Mouse (Mus musculus) limb, embryonic 13.5 days (tissue): Measurements from ENCODE around the gene Fasl. TPM values are rescaled to one million over a fixed set of nuclear protein-coding genes. Genes with fewer than 3 reads are reported as not detected.

Experiments
- ATAC-seq: fragments of 200-750 bp; cut with Nextera tagmentation; 2 replicates; pipeline ENCODE4 v1.8.0; 2017; ENCODE audit warnings: low read depth, moderate number of reproducible peaks, moderate TSS enrichment; ENCODE audit not compliant: low FRiP score
- H3K27ac ChIP-seq: fragments of 300-500 bp; sonication (generic); 2 replicates; pipeline ENCODE4 v1.5.1; 2015; ENCODE audit warnings: inconsistent platforms, mild to moderate bottlenecking, moderate library complexity
- H3K27me3 ChIP-seq: fragments of 300-500 bp; sonication (generic); 2 replicates; pipeline ENCODE4 v1.6.1; 2015; ENCODE audit warnings: mild to moderate bottlenecking, inconsistent platforms
- H3K36me3 ChIP-seq: fragments of 300-500 bp; sonication (generic); 2 replicates; pipeline ENCODE4 v1.6.1; 2015; ENCODE audit warnings: inconsistent platforms, mild to moderate bottlenecking, moderate library complexity
- H3K4me1 ChIP-seq: fragments of 300-500 bp; sonication (generic); 2 replicates; pipeline ENCODE4 v1.6.1; 2015; ENCODE audit warnings: inconsistent platforms
- H3K4me2 ChIP-seq: fragments of 300-500 bp; sonication (generic); replicated peaks from 2 replicates; pipeline ENCODE4 v1.6.1; 2015; ENCODE audit warnings: inconsistent platforms, mild to moderate bottlenecking, moderate library complexity
- H3K4me3 ChIP-seq: fragments of 300-500 bp; sonication (generic); 2 replicates; pipeline ENCODE4 v1.5.1; 2015; ENCODE audit warnings: moderate library complexity, mild to moderate bottlenecking, inconsistent platforms
- H3K9ac ChIP-seq: fragments of 300-500 bp; sonication (generic); 2 replicates; pipeline ENCODE4 v1.6.1; 2015; ENCODE audit warnings: mild to moderate bottlenecking, inconsistent platforms
- H3K9me3 ChIP-seq: fragments of 300-500 bp; sonication (generic); 2 replicates; pipeline ENCODE4 v1.6.1; 2016; ENCODE audit warnings: inconsistent platforms
- WGBS: fragments of 180-500 bp; shearing (Covaris S2); methylation state at CpG from one replicate; pipeline ENCODE4 v1.1.7; 2015; 5-methylcytosine and 5-hydroxymethylcytosine counted together
- polyA plus RNA-seq: library from polyadenylated mRNA; unstranded; fragments of >200 nt; fragmentation: Nextera tagmentation; extraction: Ambion mirVana; gene quantifications from 2 replicates; pipeline ENCODE4 v1.2.1, GENCODE M21; 2015

Gene Fasl
- not detected in 2 replicates for polyA plus RNA-seq

- Histone ChIP-seq H3K27me3 (no peaks in the 10 kb centered on the region), H3K4me3 (no peak within 1 kb of the TSS), H3K4me1 (no peaks in the 10 kb centered on the region), H3K27ac (no peak within 1 kb of the TSS), H3K9ac (no peak within 1 kb of the TSS), H3K36me3 (no peaks in the 10 kb centered on the region), H3K4me2 (no peak within 1 kb of the TSS), H3K9me3 (no peaks in the 10 kb centered on the region)
- no peak for ATAC-seq
- 71% methylated on average over 9 of the region's 9 CpGs for WGBS
Observed at GRCm38 (mm10) chr1:161788339-161788738, at the start of gene Fasl. Gene Fasl (minus strand): TSS chr1:161788495.

DNA sequence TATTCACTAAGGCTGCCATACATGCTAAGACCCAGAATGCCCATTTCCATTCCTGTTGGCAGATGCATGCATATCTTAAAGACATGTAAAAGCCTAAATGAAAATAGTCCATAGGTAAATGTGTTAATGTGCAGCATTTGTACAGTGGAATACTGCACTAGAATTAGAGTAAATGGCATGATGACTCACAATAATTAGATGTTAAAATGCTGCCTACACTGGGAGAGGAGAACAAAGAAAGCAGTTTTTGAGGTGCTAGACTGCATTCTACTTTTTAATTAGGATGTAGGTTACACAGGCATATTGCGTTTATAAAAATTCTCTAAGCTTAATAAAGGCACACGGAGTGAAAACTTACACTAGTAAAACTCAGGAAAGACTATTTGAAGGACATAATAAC, 38.4 kb upstream of the Fasl start:
- Histone ChIP-seq H3K9me3 (no peaks in the 10 kb centered on the region), H3K27ac (no peak overlapping the region), H3K36me3 (peaks cover 36% of the 10 kb centered on the region), H3K4me2 (no peak overlapping the region), H3K9ac (no peak overlapping the region), H3K4me1 (no peaks in the 10 kb centered on the region), H3K4me3 (no peak overlapping the region), H3K27me3 (no peaks in the 10 kb centered on the region)
- no peak for ATAC-seq
- 79% methylated on average over 2 of the region's 2 CpGs for WGBS

GRCm38 (mm10) chr1:161809428-161809827, 21.1 kb upstream of the Fasl start:
- Histone ChIP-seq H3K4me2 (no peak overlapping the region), H3K27me3 (no peaks in the 10 kb centered on the region), H3K27ac (no peak overlapping the region), H3K9ac (no peak overlapping the region), H3K4me1 (0 out of 2 replicates have a peak, but pooled peaks cover 2% of the 10 kb centered on the region), H3K36me3 (no peaks in the 10 kb centered on the region; the same call in 1 of the 2 replicates), H3K9me3 (no peaks in the 10 kb centered on the region), H3K4me3 (no peak overlapping the region)
- 81% methylated on average over 5 of the region's 5 CpGs for WGBS
- no peak for ATAC-seq

DNA sequence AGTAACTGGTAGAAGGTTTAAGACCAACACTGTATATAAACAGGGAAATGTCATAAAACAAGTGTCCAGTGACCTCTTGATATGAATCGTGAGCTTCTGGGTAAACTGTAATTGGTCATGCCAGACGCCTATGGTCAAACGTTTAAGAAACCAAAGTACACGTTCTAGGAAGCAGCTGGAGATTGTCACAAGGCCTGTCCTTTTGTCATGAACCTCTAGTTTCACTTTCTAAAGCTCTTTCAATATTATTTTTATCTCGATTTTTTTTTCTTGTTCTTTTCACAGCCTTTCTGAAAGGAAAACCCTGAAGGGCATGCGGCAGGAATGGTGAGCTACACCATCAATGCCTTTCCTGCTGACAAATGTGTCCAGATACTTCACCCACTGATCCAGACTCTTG, 20.7 kb upstream of the Fasl start:
- no peak overlapping the region for H3K9ac ChIP-seq
- H3K27ac ChIP-seq: no peak overlapping the region
- 0 out of 2 replicates have a peak, but pooled peaks cover 4% of the 10 kb centered on the region for H3K4me1 ChIP-seq
- WGBS: 81% methylated on average over 6 of the region's 6 CpGs
- no peaks in the 10 kb centered on the region for H3K27me3 ChIP-seq
- H3K4me2 ChIP-seq: no peak overlapping the region
- no peaks in the 10 kb centered on the region for H3K9me3 ChIP-seq
- H3K4me3 ChIP-seq: no peak overlapping the region
- H3K36me3 ChIP-seq: no peaks in the 10 kb centered on the region
- no peak for ATAC-seq

GRCm38 (mm10) chr1:161804541-161804971, 16.3 kb upstream of the Fasl start:
- Histone ChIP-seq H3K36me3 (no peaks in the 10 kb centered on the region), H3K9me3 (no peaks in the 10 kb centered on the region), H3K27ac (no peak overlapping the region), H3K4me2 (no peak overlapping the region), H3K4me3 (no peak overlapping the region), H3K27me3 (no peaks in the 10 kb centered on the region), H3K4me1 (0 out of 2 replicates have a peak, but pooled peaks cover 4% of the 10 kb centered on the region), H3K9ac (no peak overlapping the region)
- ATAC-seq: no peak
- WGBS: 65% methylated on average over 8 of the region's 8 CpGs

DNA sequence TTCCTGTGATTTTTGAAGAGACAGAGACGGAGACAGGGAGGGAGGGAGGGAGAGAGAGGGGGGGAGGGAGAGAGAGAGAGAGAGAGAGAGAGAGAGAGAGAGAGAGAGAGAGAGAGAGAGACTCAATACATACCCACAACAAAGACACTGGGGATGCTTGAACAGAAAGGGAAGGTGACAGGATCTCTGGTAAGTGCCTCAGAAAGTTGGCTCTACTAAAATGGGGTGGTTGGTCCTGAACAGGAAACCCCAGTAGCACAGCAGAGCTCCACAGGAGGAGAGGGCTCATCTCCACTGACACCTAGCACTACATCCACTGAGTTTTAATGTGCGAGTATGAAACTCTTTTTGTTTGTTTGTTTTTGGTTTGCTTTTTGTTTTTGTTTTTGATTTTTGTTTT, 13.0 kb upstream of the Fasl start:
- Histone ChIP-seq H3K9me3 (no peaks in the 10 kb centered on the region), H3K27me3 (no peaks in the 10 kb centered on the region), H3K27ac (no peak overlapping the region), H3K4me1 (0 out of 2 replicates have a peak, but pooled peaks cover 4% of the 10 kb centered on the region), H3K4me2 (no peak overlapping the region), H3K36me3 (no peaks in the 10 kb centered on the region), H3K4me3 (no peak overlapping the region), H3K9ac (no peak overlapping the region)
- 83% methylated on average over 2 of the region's 2 CpGs for WGBS
- ATAC-seq: no peak

DNA sequence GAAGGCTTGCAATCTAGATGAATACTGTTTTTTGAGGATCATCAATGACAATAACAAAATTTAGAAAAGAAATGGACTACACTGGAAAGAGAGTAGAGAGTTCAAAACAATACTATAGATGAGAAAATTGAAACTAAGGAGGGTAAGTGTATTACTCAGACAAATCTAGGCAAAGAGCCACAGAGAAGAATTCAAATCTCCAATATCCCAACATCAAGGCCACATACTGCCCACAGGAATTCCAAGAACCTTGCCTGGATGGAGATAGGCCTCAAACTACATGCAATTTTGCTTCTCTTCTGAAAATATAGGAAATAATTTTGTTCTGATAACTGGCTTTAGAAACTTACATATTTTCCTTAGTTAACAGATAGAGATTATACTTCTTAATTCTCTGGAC, 12.0 kb upstream of the Fasl start:
- H3K36me3 ChIP-seq: no peaks in the 10 kb centered on the region
- H3K4me1 ChIP-seq: 0 out of 2 replicates have a peak, but pooled peaks cover 4% of the 10 kb centered on the region
- no peak overlapping the region for H3K27ac ChIP-seq
- H3K4me2 ChIP-seq: no peak overlapping the region
- H3K4me3 ChIP-seq: no peak overlapping the region
- H3K27me3 ChIP-seq: no peaks in the 10 kb centered on the region
- H3K9ac ChIP-seq: no peak overlapping the region
- ATAC-seq: no peak
- H3K9me3 ChIP-seq: no peaks in the 10 kb centered on the region

- Histone ChIP-seq H3K27me3 (no peaks in the 10 kb centered on the region), H3K4me2 (no peak overlapping the region), H3K27ac (no peak overlapping the region), H3K4me3 (no peak overlapping the region), H3K4me1 (0 out of 2 replicates have a peak, but pooled peaks cover 4% of the 10 kb centered on the region), H3K9me3 (no peaks in the 10 kb centered on the region), H3K9ac (no peak overlapping the region), H3K36me3 (no peaks in the 10 kb centered on the region)
- no peak for ATAC-seq
Observed at GRCm38 (mm10) chr1:161799791-161800190, 11.5 kb upstream of the Fasl start.

DNA sequence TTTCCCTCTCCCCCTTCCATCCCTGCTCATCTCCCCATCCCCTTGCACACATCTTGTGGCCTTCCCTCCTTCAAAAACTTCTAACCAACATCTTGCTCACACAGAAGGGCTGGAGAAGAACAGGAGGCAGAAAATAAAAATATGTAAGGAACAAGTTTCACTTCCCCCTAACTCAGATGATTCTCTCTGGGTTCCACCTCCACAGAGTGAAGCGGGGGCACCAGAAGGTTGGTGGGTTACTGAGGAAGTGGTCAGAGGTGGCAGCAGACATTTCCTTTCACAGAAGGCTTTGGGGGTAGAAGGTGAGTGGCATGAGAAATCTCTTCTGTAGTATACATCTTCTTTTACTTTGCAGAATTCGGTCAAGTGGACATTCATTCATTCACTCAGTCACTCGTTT, 10.6 kb upstream of the Fasl start:
- Histone ChIP-seq H3K9ac (no peak overlapping the region), H3K4me3 (no peak overlapping the region), H3K27me3 (no peaks in the 10 kb centered on the region), H3K4me2 (no peak overlapping the region), H3K4me1 (no peaks in the 10 kb centered on the region), H3K27ac (no peak overlapping the region), H3K36me3 (no peaks in the 10 kb centered on the region), H3K9me3 (no peaks in the 10 kb centered on the region)
- WGBS: 89% methylated on average over 3 of the region's 3 CpGs
- ATAC-seq: no peak

DNA sequence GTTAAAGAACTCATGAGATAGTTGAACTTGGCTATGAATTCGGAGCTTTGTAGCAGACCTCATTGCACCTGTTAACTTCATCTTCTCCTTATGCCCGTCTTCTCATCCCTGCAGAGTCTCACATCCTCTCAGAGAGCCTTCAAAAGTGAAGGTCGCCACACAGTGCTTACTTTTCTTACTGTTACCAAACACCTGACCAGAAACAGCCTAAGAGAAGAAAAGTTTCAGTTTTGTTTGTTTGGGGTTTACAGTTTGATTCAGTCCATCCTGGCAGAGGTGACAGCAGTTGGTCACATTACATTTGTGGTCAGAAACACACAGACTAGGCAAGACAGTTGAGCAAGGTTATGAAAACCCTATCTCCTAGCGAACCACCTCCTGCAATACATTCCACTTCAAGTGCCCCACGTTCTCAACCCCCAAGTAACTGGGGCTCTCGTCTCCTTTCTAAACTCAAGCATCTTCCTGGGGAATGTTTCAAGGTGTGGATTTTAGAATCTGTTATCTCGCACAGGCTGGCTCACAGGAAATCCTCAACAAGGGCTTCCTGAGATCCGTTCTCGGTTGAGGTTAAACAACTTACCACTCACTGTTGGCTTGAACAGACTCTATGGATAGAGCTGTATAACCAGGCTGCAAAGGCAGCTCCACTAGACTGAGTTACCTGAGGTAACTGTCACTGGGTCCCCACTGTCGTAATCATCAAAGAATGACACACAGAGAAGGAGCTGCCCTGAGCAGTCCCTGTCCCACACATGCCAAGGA, 6.3 kb upstream of the Fasl start:
- Histone ChIP-seq H3K4me1 (no peaks in the 10 kb centered on the region), H3K9ac (no peak overlapping the region), H3K4me2 (no peak overlapping the region), H3K9me3 (no peaks in the 10 kb centered on the region), H3K4me3 (no peak overlapping the region), H3K27ac (no peak overlapping the region), H3K36me3 (no peaks in the 10 kb centered on the region), H3K27me3 (no peaks in the 10 kb centered on the region)
- 81% methylated on average over 10 of the region's 10 CpGs for WGBS
- no peak for ATAC-seq

DNA sequence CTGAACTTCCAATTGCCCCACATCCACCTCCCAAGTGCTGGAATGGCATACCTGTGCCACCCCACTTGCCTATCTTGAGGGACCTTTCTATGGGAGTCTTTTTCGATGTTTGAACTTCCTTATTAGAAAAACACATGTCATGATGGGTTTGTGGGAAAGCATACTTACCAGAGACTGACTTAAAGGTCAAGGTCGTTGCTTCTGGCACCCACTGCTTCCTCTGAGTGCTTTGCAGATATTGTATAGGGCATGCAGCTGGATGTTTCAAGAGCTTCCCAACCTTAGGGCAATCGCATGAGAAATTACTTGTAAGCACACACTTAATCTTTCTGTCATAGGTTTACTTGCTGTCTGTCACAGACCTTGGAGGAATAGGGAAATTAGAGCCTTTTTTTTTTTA, 5.0 kb upstream of the Fasl start:
- no peak overlapping the region for H3K4me3 ChIP-seq
- ATAC-seq: no peak
- H3K27ac ChIP-seq: no peak overlapping the region
- no peaks in the 10 kb centered on the region for H3K36me3 ChIP-seq
- no peak overlapping the region for H3K9ac ChIP-seq
- H3K4me2 ChIP-seq: no peak overlapping the region
- H3K4me1 ChIP-seq: no peaks in the 10 kb centered on the region
- no peaks in the 10 kb centered on the region for H3K9me3 ChIP-seq
- WGBS: 73% methylated on average over 3 of the region's 3 CpGs
- H3K27me3 ChIP-seq: no peaks in the 10 kb centered on the region

DNA sequence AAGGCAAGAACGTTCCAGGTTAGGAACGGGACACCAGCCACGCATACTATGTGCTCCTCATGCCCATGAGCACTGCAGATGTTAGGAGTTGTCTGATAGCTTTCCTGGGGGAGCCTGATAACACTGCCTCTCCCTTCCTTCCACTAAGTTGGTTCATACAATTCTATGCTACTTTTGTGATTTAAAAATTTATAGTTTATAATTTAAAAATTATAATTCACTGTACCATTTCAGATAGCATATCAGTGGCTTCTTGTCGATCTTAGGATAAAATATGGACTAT, 4.3 kb upstream of the Fasl start:
- 92% methylated on average over 4 of the region's 4 CpGs for WGBS
- no peaks in the 10 kb centered on the region for H3K4me1 ChIP-seq
- no peak overlapping the region for H3K4me3 ChIP-seq
- ATAC-seq: no peak
- H3K27ac ChIP-seq: no peak overlapping the region
- H3K9ac ChIP-seq: no peak overlapping the region
- H3K36me3 ChIP-seq: no peaks in the 10 kb centered on the region
- no peaks in the 10 kb centered on the region for H3K27me3 ChIP-seq
- no peak overlapping the region for H3K4me2 ChIP-seq
- H3K9me3 ChIP-seq: no peaks in the 10 kb centered on the region
